Mouse (Mus musculus): ENCODE measurements around the gene Gm12166. TPM values are rescaled to one million over a fixed set of nuclear protein-coding genes. Genes with fewer than 3 reads are reported as not detected.

Gm12166 gene
- polyA plus RNA-seq, 1 experiment from 2014 or later, result 5.4 TPM

DNA sequence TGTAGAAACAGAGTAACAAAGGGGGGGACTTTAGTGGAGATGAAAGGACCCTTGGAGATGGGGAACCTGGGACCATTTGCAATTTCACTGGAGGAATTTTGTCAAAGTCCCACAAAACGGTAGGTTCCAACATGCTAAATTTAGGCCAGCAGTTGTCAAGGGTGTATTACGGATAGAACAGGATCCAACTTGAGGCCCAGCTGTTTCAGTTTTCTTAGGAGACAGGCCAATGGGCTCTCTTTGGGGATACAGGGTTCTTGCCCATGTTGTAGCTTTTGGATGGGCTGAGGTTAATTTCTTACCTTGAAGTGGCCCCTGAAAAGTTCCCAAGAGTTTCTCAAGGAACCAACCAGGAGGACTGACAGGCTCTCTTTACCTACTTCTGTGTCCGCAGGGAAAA lies 4.9 kb downstream of the Gm12166 start:
- WGBS, result 76% methylated on average over 3 of the region's 3 CpGs
- no peak overlapping the region for H3K27ac ChIP-seq (ENCODE audit: low read length)
- H3K27me3 ChIP-seq (ENCODE audit: control insufficient read depth, insufficient read depth, low read depth, low read length), result no peaks in the 10 kb centered on the region
- no peaks in the 10 kb centered on the region for H3K4me1 ChIP-seq (replicated peaks; ENCODE audit: control insufficient read depth, insufficient read depth, low read length)
- H3K36me3 ChIP-seq (ENCODE audit: control insufficient read depth, insufficient read depth, low read length), result no peaks in the 10 kb centered on the region
- H3K9me3 ChIP-seq (ENCODE audit: control insufficient read depth, low read length), result no peaks in the 10 kb centered on the region
- no peak overlapping the region for H3K4me2 ChIP-seq (ENCODE audit: low read depth, low read length)
- H3K9ac ChIP-seq (ENCODE audit: low read length), result no peak overlapping the region
- ATAC-seq (ENCODE audit: low read depth), result no peak
- no peak overlapping the region for H3K4me3 ChIP-seq (ENCODE audit: low read length)

- H3K36me3 ChIP-seq (ENCODE audit: control insufficient read depth, insufficient read depth, low read length), result no peaks in the 10 kb centered on the region
- WGBS, result 91% methylated on average over 5 of the region's 5 CpGs
- H3K4me3 ChIP-seq (ENCODE audit: low read length), result no peak overlapping the region
- no peak for ATAC-seq (ENCODE audit: low read depth)
- no peaks in the 10 kb centered on the region for H3K27me3 ChIP-seq (ENCODE audit: control insufficient read depth, insufficient read depth, low read depth, low read length)
- H3K9ac ChIP-seq (ENCODE audit: low read length), result no peak overlapping the region
- H3K9me3 ChIP-seq (ENCODE audit: control insufficient read depth, low read length), result no peaks in the 10 kb centered on the region
- no peak overlapping the region for H3K27ac ChIP-seq (ENCODE audit: low read length)
- H3K4me2 ChIP-seq (ENCODE audit: low read depth, low read length), result no peak overlapping the region
- no peaks in the 10 kb centered on the region for H3K4me1 ChIP-seq (replicated peaks; ENCODE audit: control insufficient read depth, insufficient read depth, low read length)
Measured at GRCm38 (mm10) chr11:46044781-46045180, 7.3 kb downstream of the Gm12166 start.

GRCm38 (mm10) chr11:46041607-46042267 lies 10.4 kb downstream of the Gm12166 start:
- WGBS, result 59% methylated on average over 12 of the region's 12 CpGs
- ATAC-seq (ENCODE audit: low read depth), result peak; percentile 45
- no peaks in the 10 kb centered on the region for H3K9me3 ChIP-seq (ENCODE audit: control insufficient read depth, low read length)
- no peaks in the 10 kb centered on the region for H3K36me3 ChIP-seq (ENCODE audit: control insufficient read depth, insufficient read depth, low read length)
- H3K9ac ChIP-seq (ENCODE audit: low read length), result no peak overlapping the region
- H3K4me3 ChIP-seq (ENCODE audit: low read length), result no peak overlapping the region
- peak overlapping the region; percentile 24; the same call in 1 of the 2 replicates for H3K27ac ChIP-seq (ENCODE audit: low read length)
- no peaks in the 10 kb centered on the region for H3K27me3 ChIP-seq (ENCODE audit: control insufficient read depth, insufficient read depth, low read depth, low read length)
- peaks cover 5% of the 10 kb centered on the region; the same call in 1 of the 2 replicates for H3K4me1 ChIP-seq (replicated peaks; ENCODE audit: control insufficient read depth, insufficient read depth, low read length)
- H3K4me2 ChIP-seq (ENCODE audit: low read depth, low read length), result no peak overlapping the region

DNA sequence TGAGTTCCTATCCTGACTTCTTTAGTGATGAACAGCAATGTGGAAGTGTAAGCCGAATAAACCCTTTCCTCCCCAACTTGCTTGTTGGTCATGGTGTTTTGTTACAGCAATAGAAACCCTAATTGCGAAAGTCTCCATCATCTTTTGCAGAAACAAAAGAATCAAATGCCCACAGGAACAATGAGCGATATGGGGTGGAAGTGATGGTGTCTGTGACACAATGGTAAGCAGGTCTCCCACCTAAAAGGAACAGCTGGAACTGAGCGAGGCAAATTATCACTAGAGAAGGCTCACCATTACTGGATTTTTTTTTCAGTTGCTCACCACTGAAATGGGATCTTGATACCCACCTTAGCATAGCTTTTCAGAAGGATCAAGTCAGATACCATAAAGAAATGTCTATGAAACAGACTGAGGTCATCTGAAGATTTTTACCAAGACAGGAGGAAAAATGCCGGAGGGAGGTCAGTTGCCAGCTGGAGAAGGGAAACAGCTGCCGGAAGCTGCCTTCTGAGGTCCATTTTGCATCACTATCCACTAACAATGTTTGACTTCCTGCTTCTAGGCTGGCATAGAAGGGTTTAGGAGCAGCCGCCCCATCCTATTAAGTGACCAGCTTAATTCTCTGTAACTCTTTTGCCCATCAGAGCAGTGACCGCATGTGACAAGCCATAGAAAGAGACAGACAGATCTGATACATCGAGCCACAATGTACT lies 11.1 kb downstream of the Gm12166 start:
- H3K27ac ChIP-seq (ENCODE audit: low read length), result peak overlapping the region; percentile 24; the same call in 1 of the 2 replicates
- WGBS, result 66% methylated on average over 9 of the region's 9 CpGs

DNA sequence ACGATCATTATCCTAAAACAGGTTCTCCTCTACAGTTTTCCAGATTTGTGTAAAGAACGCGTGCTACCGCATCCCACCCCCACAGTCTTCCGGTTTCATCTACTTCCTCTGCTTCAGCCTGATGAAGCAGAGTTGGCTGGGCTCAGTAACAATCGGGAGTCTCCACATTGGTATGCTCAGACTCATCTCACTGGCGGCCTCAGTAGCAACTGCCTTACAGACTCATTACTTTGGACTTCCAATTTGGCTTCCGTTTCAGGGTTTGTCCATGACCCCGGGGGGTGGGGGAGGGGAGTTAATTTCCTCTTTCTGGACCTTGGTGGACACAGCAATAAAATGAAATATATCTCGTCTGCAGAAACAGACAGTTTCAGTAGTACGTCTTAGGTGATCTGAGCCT lies 12.8 kb downstream of the Gm12166 start:
- Histone ChIP-seq H3K36me3 (ENCODE audit: control insufficient read depth, insufficient read depth, low read length) (no peaks in the 10 kb centered on the region), H3K4me2 (ENCODE audit: low read depth, low read length) (0 out of 2 replicates have a peak overlapping the region, but pooled peaks have one; percentile 13), H3K9me3 (ENCODE audit: control insufficient read depth, low read length) (no peaks in the 10 kb centered on the region), H3K9ac (ENCODE audit: low read length) (no peak overlapping the region), H3K4me3 (ENCODE audit: low read length) (no peak overlapping the region), H3K27ac (ENCODE audit: low read length) (no peak overlapping the region), H3K27me3 (ENCODE audit: control insufficient read depth, insufficient read depth, low read depth, low read length) (no peaks in the 10 kb centered on the region), H3K4me1 (replicated peaks; ENCODE audit: control insufficient read depth, insufficient read depth, low read length) (peaks cover 5% of the 10 kb centered on the region; the same call in 1 of the 2 replicates)
- WGBS, result 43% methylated on average over 11 of the region's 11 CpGs
- peak; percentile 54 for ATAC-seq (ENCODE audit: low read depth)

More for the DNA sequence above, 11.1 kb downstream of the Gm12166 start:
- Histone ChIP-seq H3K36me3 (ENCODE audit: control insufficient read depth, insufficient read depth, low read length) (no peaks in the 10 kb centered on the region), H3K9ac (ENCODE audit: low read length) (no peak overlapping the region), H3K4me2 (ENCODE audit: low read depth, low read length) (no peak overlapping the region), H3K4me1 (replicated peaks; ENCODE audit: control insufficient read depth, insufficient read depth, low read length) (peaks cover 5% of the 10 kb centered on the region; the same call in 1 of the 2 replicates), H3K9me3 (ENCODE audit: control insufficient read depth, low read length) (no peaks in the 10 kb centered on the region), H3K27me3 (ENCODE audit: control insufficient read depth, insufficient read depth, low read depth, low read length) (no peaks in the 10 kb centered on the region), H3K4me3 (ENCODE audit: low read length) (no peak overlapping the region)
- ATAC-seq (ENCODE audit: low read depth), result 0 out of 2 replicates have a peak, but pooled peaks have one; percentile 38

- Histone ChIP-seq H3K27ac (ENCODE audit: low read length) (no peak overlapping the region), H3K4me3 (ENCODE audit: low read length) (no peak overlapping the region), H3K4me1 (replicated peaks; ENCODE audit: control insufficient read depth, insufficient read depth, low read length) (peaks cover 5% of the 10 kb centered on the region; the same call in 1 of the 2 replicates), H3K36me3 (ENCODE audit: control insufficient read depth, insufficient read depth, low read length) (no peaks in the 10 kb centered on the region), H3K9ac (ENCODE audit: low read length) (no peak overlapping the region), H3K27me3 (ENCODE audit: control insufficient read depth, insufficient read depth, low read depth, low read length) (no peaks in the 10 kb centered on the region), H3K9me3 (ENCODE audit: control insufficient read depth, low read length) (no peaks in the 10 kb centered on the region), H3K4me2 (ENCODE audit: low read depth, low read length) (0 out of 2 replicates have a peak overlapping the region, but pooled peaks have one; percentile 13)
- no peak; the same call in 1 of the 2 replicates for ATAC-seq (ENCODE audit: low read depth)
- 71% methylated on average over 15 of the region's 15 CpGs for WGBS
Measured at GRCm38 (mm10) chr11:46038901-46039300, 13.2 kb downstream of the Gm12166 start.

- H3K9me3 ChIP-seq (ENCODE audit: control insufficient read depth, low read length), result no peaks in the 10 kb centered on the region
- H3K27me3 ChIP-seq (ENCODE audit: control insufficient read depth, insufficient read depth, low read depth, low read length), result no peaks in the 10 kb centered on the region
- no peak overlapping the region for H3K4me2 ChIP-seq (ENCODE audit: low read depth, low read length)
- no peaks in the 10 kb centered on the region for H3K36me3 ChIP-seq (ENCODE audit: control insufficient read depth, insufficient read depth, low read length)
- H3K9ac ChIP-seq (ENCODE audit: low read length), result no peak overlapping the region
- H3K4me3 ChIP-seq (ENCODE audit: low read length), result no peak overlapping the region
- H3K4me1 ChIP-seq (replicated peaks; ENCODE audit: control insufficient read depth, insufficient read depth, low read length), result peaks cover 5% of the 10 kb centered on the region; the same call in 1 of the 2 replicates
- H3K27ac ChIP-seq (ENCODE audit: low read length), result no peak overlapping the region
- WGBS, result 87% methylated on average over 10 of the region's 10 CpGs
- ATAC-seq (ENCODE audit: low read depth), result no peak
Measured at GRCm38 (mm10) chr11:46036374-46036773, 15.7 kb downstream of the Gm12166 start.

DNA sequence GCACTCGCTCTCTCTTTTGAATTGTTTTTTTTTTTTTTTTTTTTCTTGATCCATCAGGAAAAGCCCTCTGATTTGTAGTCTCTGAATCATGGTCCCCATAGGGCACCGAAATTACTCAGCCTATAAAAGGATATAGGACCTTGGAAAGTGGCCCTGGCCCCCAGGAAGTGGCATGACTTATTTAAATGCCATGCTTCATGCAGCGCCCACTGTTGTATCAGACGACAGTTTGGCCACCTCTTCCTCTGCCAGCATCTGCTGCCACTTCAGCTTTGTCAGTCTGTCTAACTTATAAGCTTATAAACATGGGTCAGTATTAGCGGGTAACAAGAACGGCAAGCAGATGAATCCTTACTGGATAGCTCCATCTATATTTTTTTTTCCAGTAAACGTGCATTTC lies 19.2 kb downstream of the Gm12166 start:
- Histone ChIP-seq H3K9ac (ENCODE audit: low read length) (no peak overlapping the region), H3K27ac (ENCODE audit: low read length) (no peak overlapping the region), H3K36me3 (ENCODE audit: control insufficient read depth, insufficient read depth, low read length) (no peaks in the 10 kb centered on the region), H3K9me3 (ENCODE audit: control insufficient read depth, low read length) (no peaks in the 10 kb centered on the region), H3K27me3 (ENCODE audit: control insufficient read depth, insufficient read depth, low read depth, low read length) (no peaks in the 10 kb centered on the region), H3K4me3 (ENCODE audit: low read length) (no peak overlapping the region), H3K4me1 (replicated peaks; ENCODE audit: control insufficient read depth, insufficient read depth, low read length) (no peaks in the 10 kb centered on the region), H3K4me2 (ENCODE audit: low read depth, low read length) (no peak overlapping the region)
- 79% methylated on average over 7 of the region's 7 CpGs for WGBS
- no peak for ATAC-seq (ENCODE audit: low read depth)

GRCm38 (mm10) chr11:46031470-46031869 lies 20.7 kb downstream of the Gm12166 start:
- Histone ChIP-seq H3K9ac (ENCODE audit: low read length) (no peak overlapping the region), H3K27me3 (ENCODE audit: control insufficient read depth, insufficient read depth, low read depth, low read length) (no peaks in the 10 kb centered on the region), H3K4me2 (ENCODE audit: low read depth, low read length) (no peak overlapping the region), H3K4me1 (replicated peaks; ENCODE audit: control insufficient read depth, insufficient read depth, low read length) (no peaks in the 10 kb centered on the region), H3K27ac (ENCODE audit: low read length) (no peak overlapping the region), H3K9me3 (ENCODE audit: control insufficient read depth, low read length) (no peaks in the 10 kb centered on the region), H3K36me3 (ENCODE audit: control insufficient read depth, insufficient read depth, low read length) (no peaks in the 10 kb centered on the region), H3K4me3 (ENCODE audit: low read length) (no peak overlapping the region)
- no peak for ATAC-seq (ENCODE audit: low read depth)
- 46% methylated on average over 3 of the region's 3 CpGs for WGBS

All from lung, embryonic 16.5 days (tissue).